Mouse (Mus musculus) right cerebral cortex, postnatal 10 days (tissue): ENCODE results near the gene Pih1d1.

Experiments
- DNase-seq, 2 experiments: peaks; one replicate each; pipeline ENCODE4 v3.0.0; 2021; ENCODE audit warnings: low spot score in 2 of 2

Pih1d1 gene

GRCm38 (mm10) chr7:45126147-45126843 lies 27.8 kb upstream of the Pih1d1 start:
- peak in 1 of 2 experiments; percentile 52 for DNase-seq

DNA sequence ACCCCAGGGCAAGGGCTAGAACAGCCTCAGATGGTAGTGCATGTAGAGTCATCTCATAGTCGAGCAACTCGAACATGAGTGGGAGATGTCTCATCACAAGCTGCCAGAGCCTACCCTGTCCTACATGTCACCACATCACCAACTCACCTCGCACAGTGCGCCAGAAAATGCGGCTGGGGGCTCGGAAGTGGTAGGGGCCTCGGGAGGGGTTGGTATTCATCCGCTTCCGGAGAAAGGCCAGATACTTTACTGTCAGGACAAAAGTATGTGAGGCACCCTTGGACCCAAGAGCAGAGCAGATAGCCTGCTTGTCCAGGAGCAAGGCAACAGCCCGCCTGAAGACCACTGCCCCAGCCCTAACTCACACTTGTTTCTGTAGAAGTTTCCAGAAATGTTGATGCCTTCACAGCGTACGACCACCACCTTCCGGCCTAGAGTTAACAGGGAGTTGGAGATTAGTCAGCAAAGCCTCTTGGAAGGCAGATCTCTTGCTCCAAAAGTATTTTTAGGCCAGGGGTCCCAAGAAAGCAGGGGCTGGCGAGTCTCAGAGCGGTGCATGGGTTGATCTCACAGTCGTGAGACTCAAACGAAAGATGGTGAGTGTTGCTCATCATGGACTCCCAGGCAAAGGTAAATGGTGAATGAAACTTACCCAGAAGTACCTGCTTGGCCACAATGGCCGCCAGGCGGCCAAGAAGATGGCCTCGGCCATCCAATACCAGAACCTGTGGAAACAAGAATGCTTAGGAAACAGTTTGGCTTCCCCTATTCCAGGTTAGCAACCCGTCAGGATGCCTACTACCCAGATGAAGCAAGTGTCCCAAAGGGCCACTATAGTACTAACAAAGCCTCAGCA lies 27.0 kb upstream of the Pih1d1 start:
- DNase-seq = peak in 1 of 2 experiments; percentile 27

DNA sequence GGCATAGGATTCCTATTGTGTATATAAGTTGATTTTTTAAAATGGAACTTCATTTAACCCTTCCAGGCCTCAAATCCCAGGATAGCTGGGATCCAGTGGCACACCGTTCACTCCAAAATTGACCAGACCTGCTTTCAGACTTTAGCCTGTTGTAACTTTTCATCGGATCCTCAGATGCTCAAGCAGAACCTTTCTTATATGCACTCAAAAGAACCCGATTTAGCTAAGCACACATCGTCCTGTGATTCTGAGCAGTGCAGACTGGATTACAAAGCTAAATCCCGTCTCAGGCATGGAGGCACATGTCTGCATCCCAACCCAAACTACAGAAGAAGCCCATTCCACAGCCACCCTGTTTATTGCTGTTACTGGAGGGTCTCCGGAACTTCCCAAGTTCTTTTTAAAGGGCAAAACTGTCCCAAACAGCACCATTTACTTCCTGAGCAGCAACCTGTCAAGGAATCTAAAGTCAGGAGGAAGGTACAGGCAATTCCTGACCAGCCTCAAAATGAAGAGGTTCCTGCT lies 26.3 kb upstream of the Pih1d1 start:
- DNase-seq = no peak

- peak; percentile 99 to 100 for DNase-seq
These were observed 25.4 kb upstream of the Pih1d1 start, which contains the start of gene Rpl13a for GRCm38 (mm10) chr7:45128624-45129246. Rpl13a (minus strand) TSS chr7:45128761.

DNA sequence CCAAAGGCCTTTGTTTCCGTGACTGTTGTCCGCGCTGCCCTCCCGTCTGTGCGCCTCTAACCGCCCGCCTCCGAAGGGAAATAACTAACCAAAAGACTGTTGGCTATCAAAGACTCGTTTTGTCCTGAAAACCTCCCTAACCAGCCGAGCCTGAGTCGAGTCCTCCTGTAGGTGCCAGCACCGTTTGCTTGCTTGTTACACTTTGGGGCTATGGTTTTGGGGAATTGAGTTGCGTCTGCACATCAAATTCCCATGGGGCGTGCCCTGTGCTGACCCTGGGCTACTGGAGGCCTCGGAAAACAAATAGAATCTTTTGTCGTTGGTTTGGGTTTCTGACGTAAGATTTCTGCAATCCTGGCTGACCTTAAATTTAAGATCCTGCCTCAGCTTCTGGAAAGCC lies 24.8 kb upstream of the Pih1d1 start:
- no peak for DNase-seq

- DNase-seq = peak in 1 of 2 experiments; percentile 33
These were observed 24.2 kb upstream of the Pih1d1 start for GRCm38 (mm10) chr7:45129776-45130512.

DNA sequence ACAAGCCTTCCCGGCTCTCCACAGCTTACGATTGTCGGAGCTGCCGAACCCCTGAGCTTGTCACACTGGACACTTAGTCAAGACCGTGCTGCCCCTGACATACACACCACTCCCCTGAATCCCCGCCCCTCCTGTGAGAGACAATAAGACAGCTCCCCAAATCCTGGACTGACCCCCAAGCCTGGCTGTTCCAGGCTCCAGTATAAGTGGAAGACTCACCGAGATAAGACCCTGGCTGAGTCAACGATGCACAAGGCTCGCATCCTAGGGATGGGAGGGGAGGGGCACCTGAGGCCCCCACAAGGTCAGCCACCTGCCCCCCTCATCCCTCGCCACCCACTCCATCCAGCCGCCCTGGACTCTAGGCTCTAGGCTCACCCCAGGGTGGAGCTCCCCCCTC lies 22.3 kb upstream of the Pih1d1 start:
- DNase-seq = no peak

DNA sequence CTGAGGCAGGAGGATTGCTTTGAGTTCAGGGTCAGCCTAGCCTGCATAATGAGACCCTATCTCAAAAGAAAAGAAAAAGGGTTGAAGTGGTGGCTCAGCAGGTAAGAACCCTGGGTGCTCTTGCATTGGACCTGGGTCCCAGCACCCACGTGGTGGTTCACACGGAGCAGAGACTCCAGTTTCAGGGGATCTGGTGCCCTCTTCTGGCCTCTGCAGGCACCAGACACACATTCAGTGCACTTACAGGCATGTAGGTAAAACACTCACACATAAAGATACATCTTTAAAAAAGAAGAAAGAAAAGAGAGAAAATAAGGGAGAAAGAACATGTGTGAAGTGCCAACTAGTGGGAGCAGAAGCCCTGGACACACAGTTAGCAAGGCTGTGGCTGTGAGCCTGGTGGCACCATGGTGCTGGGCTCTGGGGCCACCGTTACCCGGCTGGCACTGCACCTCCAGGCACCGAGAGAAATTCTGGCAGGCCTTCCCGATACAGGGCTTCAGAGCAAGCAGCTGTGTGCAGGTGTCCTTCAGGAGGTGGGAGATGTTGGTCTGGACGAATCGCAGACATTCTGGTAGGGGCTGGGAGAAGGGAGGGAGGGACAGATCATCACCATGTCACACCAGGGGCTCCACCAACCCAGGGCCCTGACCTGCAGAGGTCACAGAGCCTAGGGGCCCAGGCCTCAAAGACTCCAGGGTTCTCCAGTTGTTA lies 20.5 kb upstream of the Pih1d1 start:
- DNase-seq = no peak

- no peak for DNase-seq
These were observed 19.5 kb upstream of the Pih1d1 start for GRCm38 (mm10) chr7:45134544-45135026.

- no peak for DNase-seq
These were observed 18.7 kb upstream of the Pih1d1 start for GRCm38 (mm10) chr7:45135370-45135769.

- peak; percentile 88 to 90 for DNase-seq
These were observed 18.0 kb upstream of the Pih1d1 start, which contains the start of the genes Gm45713 and Flt3l for GRCm38 (mm10) chr7:45135993-45136567. Gm45713 (minus strand) TSS chr7:45136231. Flt3l (minus strand) TSS chr7:45136432.

GRCm38 (mm10) chr7:45137171-45138006 lies 16.7 kb upstream of the Pih1d1 start:
- DNase-seq = no peak

DNA sequence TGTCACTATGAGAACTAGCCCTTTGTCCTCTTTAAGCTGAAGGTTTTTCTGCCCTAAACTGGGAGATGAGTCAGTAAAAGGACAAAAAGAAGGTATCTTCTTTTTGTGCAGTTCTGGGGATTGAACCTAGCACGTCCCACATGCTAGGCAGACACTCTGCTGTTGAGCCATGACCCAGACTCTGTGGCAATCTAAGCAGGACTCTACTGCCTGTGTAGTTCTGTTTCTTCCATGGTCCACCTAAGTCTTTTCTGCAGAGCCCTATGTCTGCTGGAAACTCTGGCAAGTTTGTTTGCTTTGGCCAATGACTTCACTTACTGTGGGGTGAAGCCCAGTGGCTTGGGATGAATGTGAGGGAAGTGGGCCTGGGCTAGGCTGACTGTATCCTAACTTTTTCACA lies 15.7 kb upstream of the Pih1d1 start:
- DNase-seq = no peak

DNA sequence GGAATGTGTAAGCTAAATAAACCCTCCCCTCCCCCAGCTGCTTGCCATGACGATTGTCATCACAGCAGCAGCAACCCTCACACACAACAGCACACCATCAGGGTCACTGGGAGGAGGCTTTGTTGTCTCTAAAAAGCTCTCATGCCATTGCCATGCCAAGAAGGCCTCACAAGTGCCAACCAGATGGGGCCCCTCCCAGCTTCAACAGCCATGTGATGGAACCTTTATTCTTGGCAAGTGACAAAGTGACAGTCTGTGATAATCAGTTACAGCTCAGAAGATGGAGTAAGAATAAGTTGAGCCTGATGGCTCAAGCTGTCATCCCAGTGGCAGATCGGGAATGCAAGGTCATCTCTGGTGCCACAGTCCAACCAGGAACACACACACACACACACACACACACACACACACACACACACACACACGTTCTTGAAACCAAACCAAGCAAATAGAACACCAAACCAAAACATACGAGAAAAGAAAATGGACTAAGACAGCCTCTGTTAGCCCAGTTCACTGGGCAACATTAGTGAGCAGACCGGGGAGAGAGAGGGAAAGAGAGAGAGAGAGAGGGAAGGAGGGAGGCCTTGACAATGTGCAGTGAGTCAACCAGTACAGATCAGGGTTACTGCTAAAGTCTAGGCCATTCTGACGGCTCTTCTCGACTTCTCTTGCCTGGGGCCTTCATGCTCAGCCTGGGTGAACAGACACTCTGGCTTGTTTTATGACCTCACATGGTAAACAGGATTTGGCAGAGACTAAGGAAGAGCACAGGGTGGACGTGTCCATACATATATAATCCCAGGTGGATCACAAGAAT lies 14.0 kb upstream of the Pih1d1 start:
- DNase-seq = no peak

- no peak for DNase-seq
These were observed 12.8 kb upstream of the Pih1d1 start for GRCm38 (mm10) chr7:45141319-45141718.

- no peak for DNase-seq
These were observed 12.2 kb upstream of the Pih1d1 start for GRCm38 (mm10) chr7:45141914-45142313.

- DNase-seq = no peak
These were observed 9.5 kb upstream of the Pih1d1 start for GRCm38 (mm10) chr7:45144368-45145174.

DNA sequence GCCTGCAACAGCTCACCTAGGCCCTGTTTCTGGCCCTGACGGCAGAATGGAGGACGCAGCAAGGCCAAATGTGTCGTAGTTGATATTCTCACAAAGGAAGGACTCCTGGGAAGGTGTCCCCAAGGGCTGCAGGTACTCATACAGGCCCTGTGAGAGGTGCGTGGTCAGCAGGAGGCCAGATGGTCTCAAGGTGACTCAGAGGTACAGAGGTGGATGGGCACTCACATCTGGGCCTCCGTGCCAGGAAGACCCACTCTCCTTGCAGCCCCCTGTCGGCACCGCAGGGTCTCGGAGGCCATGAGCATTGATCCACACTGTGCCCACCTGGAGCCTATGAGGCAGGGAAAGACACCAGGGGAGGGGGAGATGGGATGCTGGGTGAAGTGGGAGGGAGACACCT lies 8.6 kb upstream of the Pih1d1 start:
- no peak for DNase-seq
